Mouse (Mus musculus) spleen, adult 2 months (tissue): ENCODE results near the gene Ybx2.

Source experiments
- CTCF ChIP-seq: fragments of 200-500 bp; IDR thresholded peaks from 2 replicates; pipeline ENCODE4 v1.5.1; 2011; ENCODE audit warnings: mild to moderate bottlenecking, inconsistent platforms; ENCODE audit not compliant: insufficient read depth, insufficient read length, insufficient replicate concordance; ENCODE audit errors: extremely low read depth
- POLR2A ChIP-seq: fragments of 200-500 bp; IDR thresholded peaks from 2 replicates; pipeline ENCODE4 v1.6.1; 2011; ENCODE audit warnings: low read depth, low read length, inconsistent platforms

- TF ChIP-seq CTCF, result no peak
- TF ChIP-seq POLR2A, result no peak
Observed at GRCm38 (mm10) chr11:69956218-69956617, 20.6 kb downstream of the Ybx2 start.
